Mouse (Mus musculus): Measurements from ENCODE around the gene Ppil1.

The Ppil1 gene

DNA sequence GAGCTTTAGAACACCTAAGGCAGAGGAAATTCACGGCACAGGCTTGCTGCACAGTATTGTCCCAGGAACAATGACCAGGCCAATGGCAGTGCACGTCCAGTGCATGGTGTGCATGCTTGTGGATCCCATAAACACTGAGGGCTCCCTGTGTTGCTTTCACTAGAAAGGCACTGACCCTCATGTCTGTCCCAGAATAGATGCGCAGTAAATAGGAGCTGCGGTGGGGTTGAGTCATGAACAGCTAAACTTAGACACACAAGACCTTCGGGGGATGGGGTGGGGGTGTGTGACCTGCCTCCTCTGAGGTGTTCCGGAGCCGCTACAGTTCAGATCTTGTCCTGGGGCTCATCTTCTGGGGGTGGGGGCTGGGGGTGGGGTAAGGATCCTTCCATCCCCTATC, 57.9 kb downstream of the Ppil1 start:
- no peak for DNase-seq (ENCODE audit: low spot score in 2 of 2)

- no peak for DNase-seq (ENCODE audit: low spot score in 2 of 2)
These were observed 61.4 kb downstream of the Ppil1 start for GRCm38 (mm10) chr17:29202604-29203003.

Data from urinary bladder, adult 18-20 months (tissue).